Mouse (Mus musculus) common myeloid progenitor, adult 5-6 weeks (primary cell): Measurements from ENCODE around the gene Trim38. TPM values are rescaled to one million over a fixed set of nuclear protein-coding genes. Genes with fewer than 3 reads are reported as not detected.

Experiments
- ATAC-seq: replicated peaks from 2 replicates; pipeline ENCODE4 v1.8.0; 2016; ENCODE audit warnings: low read depth, mild to moderate bottlenecking, moderate TSS enrichment, inconsistent platforms; ENCODE audit not compliant: poor library complexity, severe bottlenecking
- total RNA-seq: library from RNA; stranded (forward); fragments of 200-1000, 187-1606 nt; gene quantifications from 2 replicates; pipeline ENCODE4 v1.2.3, GENCODE M21; 2017

Gene Trim38
- total RNA-seq, 1 experiment from 2014 or later = not detected

DNA sequence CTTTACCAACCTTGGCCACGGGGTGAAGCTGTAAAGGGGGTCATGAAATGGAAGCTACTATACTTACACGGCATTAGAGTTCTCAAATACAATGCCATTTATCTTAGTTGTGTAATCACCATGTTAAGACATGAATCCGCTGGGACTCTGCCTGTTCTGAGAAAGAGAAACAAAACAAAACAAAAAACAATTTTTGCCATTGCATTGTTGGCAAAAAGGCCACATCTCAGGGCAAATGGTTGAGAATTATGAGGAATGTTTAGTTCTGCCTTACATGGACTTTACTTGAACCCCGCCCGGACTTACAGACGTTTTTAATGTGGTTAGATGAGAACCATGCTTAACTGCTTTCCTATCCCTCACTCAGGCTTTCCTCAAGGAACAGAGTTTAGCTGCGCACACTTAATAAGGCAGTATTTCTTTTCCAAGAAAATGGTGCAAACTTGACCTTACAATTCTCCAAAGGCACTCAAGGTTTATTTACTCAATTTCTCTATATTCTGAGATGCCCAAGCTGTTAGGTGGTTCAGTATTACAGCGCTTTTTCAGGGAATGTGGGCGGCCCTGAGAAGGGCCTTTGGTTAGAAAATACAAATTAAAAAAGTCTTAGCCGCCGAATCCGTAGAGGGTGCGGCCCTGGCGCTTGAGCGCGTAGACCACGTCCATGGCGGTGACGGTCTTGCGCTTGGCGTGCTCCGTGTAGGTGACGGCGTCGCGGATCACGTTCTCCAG lies 9.3 kb upstream of the Trim38 start:
- ATAC-seq = no peak

DNA sequence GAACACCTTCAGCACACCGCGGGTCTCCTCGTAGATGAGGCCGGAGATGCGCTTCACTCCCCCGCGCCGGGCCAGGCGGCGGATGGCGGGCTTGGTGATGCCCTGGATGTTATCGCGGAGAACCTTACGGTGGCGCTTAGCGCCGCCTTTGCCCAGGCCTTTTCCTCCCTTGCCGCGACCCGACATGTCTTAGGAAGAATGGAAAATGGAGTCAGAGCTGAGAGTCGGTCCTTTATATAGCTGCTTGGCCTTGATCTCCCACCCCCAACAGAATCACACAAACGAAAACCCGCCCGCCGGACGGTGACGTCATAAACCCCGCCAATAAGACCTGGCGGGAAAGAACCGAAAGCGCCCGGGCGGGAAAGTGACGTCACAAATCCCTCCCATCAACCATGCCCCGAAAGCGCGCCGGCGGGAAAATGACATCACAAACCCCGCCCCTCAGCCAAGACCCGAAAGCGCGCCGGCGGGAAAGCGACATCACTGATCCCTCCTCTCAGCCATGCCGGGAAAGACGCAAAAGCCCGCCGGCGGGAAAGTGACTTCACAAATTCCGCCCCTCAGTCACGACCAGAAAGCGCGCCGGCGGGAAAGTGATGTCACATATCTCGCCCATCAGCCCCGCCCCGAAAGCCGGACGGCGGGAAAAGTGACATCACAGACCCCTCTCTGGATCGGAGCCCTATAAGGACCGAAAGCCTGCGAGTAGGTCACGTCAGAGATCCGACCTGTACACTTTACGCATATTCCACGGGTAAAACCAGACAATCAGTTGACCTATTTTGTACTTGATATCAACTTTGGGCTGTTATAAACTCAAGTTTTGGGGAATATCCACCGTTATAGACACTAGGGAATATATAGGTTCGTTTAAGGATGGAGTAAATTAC lies 8.5 kb upstream of the Trim38 start, which contains the start of gene Hist1h4a:
Hist1h4a (minus strand) TSS at position 259 of the 893 bp plus-strand sequence.
- ATAC-seq = peak; percentile 31

DNA sequence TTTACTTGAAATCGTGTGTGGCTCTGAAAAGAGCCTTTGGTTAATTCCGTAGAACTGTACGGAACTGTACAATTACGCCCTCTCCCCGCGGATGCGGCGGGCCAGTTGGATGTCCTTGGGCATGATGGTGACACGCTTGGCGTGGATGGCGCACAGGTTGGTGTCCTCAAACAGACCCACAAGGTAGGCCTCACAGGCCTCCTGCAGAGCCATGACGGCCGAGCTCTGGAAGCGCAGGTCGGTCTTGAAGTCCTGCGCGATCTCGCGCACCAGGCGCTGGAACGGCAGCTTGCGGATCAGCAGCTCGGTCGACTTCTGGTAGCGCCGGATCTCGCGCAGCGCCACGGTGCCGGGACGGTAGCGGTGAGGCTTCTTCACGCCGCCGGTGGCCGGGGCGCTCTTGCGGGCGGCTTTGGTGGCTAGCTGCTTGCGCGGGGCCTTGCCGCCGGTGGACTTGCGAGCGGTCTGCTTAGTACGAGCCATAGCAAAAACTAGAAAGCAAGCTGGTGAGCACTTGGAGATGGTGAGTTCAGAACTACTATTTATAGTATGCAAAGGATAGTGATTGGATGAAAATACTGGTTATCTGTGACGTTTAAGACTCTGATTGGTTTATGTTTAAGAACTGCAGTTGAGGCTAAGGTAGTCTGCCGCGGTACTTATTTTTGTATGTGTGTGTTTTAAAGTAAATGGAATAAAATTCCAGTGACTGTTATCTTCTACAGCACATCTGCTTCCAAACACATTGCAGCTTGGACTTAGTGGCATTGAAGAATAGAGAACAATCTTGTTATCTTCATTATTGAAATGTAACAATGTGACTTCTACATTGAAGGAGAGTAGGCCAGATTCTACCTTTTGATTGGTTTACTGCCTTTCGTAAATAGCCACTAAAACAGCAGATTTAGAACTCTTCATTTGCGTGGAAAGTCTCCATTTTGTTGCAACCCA lies 7.6 kb upstream of the Trim38 start, which contains the start of gene Hist1h3a:
Hist1h3a (minus strand) TSS at position 516 of the 951 bp plus-strand sequence.
- ATAC-seq = peak; percentile 39

DNA sequence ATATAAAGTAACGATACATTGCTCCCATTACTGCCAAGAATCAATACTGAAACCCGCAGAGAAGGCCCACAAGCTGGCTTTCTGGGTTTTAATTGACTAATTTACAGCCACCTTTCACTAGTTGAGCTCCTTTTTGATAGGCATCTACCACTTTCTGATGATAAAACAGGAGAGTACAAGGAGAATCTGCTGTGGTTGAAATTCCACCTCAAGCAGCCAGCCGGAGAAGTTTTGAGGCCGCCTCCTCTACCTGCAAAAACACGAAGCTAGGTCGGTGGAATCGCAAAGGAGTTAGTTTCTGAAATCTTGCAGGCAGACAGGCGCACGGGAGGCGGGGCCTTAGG lies 6.5 kb upstream of the Trim38 start:
- no peak for ATAC-seq

DNA sequence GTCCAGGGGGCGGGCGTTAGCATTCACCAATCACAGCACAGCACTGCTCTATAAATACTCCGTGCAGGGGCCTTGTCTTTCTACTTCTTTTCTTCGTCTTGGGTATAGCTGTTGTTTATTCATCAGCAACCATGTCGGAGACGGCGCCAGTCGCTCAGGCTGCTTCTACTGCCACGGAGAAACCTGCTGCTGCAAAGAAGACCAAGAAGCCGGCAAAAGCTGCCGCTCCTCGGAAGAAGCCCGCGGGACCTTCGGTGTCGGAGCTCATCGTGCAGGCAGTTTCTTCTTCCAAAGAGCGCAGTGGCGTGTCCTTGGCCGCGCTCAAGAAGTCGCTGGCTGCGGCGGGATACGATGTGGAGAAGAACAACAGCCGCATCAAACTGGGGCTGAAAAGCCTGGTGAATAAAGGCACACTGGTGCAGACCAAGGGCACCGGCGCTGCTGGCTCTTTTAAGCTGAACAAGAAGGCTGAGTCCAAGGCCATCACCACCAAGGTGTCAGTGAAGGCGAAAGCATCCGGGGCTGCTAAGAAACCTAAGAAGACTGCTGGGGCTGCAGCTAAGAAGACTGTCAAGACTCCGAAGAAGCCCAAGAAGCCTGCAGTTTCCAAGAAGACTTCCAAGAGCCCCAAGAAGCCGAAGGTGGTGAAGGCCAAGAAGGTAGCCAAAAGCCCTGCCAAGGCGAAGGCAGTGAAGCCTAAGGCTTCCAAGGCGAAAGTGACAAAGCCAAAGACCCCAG lies 6.0 kb upstream of the Trim38 start, which contains the start of gene Hist1h1a:
Hist1h1a (plus strand) TSS at position 81 of the 738 bp plus-strand sequence.
- ATAC-seq = peak; percentile 45

DNA sequence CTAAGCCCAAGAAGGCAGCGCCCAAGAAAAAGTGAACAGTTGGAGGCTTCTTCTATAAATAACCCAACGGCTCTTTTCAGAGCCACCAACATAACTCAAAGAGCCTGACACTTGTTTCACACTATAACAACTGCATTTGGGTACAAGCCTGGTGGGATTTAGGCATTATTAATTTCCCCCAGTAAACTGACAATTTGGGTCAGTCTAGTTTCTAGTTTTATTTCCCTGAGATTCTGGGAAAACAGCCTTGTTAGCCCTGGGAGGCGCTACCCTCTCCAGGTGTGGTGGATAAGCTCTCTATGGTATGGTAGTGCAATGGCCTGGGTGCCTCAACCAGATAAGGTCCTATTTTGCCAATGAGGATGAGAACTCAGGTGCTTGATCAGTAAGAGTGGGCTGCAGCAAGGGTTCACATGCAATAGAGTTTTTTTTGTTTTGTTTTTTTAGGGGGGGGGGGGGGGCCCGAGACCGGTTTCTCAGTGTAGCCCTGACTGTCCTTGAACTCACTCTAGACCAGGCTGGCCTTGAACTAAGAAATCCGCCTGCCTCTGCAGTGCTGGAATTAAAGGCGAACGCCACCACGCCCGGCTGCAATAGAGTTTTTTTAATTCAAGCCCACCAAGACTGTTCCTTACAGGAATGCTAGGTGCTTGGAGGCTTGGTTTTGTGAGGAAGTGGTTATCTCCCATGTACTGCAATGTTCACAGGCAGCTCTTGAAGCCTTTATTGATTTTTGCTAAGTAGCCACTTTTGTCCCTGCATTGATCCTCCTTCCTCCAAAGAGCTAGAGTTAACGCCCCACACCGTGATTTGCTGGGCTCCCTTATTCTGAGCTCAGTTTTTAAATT lies 5.2 kb upstream of the Trim38 start:
- no peak for ATAC-seq

DNA sequence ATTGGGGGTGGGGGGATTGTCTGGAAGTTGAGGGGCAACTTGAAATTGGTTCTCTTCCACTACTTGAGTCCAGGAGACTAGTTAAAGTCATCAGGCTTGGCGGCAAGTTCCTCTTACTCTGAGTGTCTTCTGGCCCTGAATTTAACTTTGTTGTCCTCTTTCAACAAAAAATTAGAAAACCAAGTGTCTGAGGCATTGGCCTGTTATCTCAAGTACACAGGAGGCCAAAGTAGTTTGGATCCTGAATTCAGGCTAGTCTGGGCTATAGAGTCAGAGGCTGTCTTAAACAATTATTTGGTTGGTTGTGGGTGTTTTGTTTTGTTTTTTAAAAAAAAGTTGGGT lies 4.6 kb upstream of the Trim38 start:
- ATAC-seq = no peak

DNA sequence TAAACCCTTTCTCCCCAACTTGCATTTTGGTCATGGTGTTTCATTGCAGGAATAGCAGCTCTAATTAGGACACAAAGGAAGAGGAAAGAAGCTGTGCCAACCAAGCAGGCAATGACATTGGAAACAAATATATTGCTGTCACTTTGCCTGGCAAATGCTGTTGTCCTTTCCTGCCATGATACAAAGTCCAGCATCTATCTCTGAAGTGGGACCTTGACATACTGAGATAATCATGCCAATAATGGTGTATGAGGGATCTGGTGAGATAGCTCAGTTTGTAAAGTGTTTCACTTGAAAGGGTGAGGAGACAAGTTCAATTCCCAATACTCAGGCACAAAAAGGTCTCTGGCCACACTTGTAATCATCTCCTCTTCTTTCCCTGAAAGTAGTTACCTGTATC lies 2.9 kb upstream of the Trim38 start:
- no peak for ATAC-seq

DNA sequence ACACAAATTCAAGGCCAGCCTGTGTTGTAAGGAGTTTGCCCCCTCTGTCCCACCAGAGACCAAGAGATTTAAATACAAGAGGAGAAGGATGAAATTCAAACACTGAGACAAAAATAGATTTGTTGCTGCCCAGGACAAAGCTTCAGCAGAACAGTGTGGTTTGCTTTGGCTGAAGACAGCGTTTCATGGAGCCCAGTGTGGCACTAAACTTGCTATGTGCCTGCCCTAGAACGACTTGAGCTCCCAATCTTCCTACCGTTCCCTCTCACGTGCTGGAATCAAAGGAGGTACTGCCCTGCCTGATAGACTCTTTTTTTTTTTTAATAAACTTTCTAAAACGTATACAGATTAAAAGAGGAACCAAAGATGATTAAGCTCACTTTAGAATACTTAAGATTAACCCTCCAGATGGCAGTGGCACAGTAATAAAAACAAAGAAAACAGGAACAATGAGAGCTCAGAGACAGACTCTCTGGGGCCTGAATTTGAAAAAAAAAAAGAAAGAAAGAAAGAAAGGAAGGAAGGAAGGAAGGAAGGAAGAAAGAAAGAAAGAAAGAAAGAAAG lies 797 bp upstream of the Trim38 start:
- peak; percentile 52 for ATAC-seq

DNA sequence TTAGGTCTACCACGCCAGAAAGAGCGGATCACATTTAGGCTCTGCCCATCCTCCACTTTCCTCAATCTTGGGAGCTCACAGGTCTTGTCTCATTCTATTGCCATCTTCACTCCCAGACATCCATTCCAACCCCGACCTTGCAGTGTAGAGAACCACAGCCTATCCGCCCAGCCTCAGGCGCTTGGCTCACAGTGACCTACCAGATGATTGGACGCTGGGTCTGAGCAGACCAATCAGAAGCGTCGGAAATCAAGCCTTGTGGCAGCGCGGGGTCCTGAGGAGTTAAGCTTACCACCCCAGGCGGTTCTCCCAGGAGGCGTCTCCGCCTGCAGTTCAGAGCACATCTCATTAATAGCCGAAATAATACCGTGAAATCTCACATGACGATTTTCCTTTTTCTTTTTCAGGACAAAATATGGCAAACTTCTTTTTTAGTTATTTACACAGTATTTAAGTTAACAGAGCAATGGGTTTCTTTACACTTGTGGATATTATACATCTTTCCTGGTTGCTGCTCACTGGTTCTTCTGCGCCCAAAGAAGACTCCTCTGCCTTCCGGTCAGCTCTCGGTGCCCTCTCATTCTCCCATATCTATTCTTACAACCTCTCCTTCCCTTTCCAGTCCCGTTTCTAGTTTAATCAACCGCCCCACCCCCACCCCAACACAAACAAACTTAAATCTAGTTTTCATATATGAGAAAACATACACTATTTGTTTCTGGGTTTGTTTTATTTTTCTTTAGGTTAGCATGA lies 3.0 kb downstream of the Trim38 start:
- peak; percentile 80 for ATAC-seq

DNA sequence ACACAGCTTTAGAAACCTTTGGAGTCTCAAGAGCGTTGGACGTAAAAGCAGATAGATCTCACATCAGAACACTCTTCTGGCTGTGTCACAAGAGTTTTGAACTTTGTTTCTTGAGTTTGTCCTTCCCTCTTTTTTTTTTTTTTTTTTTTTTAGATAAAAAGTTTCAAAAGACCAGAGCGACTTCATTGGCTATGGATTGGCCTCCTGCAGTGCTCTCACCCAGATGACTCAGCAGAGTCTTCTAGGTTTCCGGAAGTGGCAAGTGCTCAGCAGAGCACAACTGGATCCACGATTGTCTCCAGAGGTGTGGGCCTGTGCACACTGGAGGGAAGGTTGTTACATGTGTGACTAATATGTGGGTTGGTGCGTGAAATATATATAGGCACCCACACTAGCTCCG lies 8.6 kb downstream of the Trim38 start:
- ATAC-seq = no peak

DNA sequence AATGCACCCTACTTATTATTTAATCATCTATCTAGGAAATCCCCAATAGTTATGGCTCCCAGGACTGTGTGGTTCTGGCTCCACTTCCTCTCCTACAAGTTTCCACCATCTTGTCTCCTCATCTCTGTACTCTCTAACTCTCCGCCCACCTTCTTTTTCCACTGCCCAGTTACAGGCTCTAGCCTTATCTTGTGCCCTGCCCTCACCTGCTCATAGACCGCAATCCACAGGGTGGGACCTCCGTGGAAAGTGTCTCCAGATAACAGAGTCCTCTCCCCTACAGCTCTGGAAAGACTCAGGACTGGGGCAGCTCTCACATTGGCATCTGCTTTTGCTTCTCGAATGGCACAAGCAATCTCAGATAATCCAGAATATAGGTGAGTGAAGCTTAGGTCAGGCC lies 9.3 kb downstream of the Trim38 start:
- no peak for ATAC-seq

DNA sequence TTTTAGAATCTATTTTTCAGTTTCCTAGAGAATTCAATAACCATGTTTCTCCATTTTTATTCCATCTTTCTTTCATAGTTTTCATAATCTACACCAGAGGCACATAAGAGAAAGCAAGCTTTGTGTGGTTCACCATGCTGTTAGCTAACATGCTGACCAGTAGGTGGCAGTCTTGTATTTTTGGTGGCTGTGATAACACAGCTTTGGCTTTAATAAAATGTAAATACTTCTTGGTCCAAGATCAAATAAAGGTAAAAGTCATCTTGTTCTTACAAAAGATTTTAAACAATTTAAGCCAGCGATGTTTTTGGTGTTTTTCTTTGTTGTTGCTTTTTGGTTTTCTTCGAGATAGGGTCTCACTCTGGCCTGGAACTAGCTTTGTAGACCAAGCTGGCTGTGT lies 22.8 kb downstream of the Trim38 start:
- ATAC-seq = peak; percentile 87

DNA sequence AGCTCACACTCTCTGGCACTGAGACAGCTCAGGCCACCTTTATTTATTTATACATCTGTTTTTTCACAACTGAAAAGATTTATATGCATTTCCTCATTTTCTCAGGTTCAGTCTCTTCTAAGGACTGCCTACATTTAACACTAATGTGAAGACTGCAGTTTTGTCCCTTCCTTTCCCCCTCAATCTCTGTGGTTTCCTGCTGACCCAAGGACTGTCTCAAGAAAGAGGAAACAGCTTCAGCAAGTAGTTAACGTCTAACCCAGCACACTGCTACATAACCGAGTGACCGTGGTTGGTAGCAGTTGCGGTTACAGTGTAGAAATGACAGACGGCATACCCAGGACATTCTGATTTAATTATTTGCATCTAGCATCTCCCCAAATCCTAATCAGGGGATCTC lies 29.7 kb downstream of the Trim38 start:
- ATAC-seq = peak; percentile 94

DNA sequence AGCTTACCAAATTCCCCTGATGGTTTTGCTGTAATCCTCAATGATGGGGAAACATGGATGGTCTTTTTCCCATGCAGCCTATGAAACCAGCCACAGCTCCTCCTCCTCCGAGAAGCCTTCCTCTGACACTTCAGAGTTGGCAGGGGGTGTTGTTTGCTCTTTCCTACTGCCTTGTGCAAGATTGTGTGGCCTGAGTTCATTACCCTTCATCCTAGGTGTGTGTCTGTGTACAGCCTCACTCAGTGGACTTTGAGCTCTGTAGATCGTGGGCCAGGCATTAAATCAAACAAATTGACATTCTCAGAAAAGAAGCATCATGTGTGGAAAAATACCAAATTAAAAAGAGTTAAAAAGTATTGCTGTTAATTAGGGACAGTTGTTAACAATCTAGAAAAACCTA lies 34.8 kb downstream of the Trim38 start:
- ATAC-seq = no peak

DNA sequence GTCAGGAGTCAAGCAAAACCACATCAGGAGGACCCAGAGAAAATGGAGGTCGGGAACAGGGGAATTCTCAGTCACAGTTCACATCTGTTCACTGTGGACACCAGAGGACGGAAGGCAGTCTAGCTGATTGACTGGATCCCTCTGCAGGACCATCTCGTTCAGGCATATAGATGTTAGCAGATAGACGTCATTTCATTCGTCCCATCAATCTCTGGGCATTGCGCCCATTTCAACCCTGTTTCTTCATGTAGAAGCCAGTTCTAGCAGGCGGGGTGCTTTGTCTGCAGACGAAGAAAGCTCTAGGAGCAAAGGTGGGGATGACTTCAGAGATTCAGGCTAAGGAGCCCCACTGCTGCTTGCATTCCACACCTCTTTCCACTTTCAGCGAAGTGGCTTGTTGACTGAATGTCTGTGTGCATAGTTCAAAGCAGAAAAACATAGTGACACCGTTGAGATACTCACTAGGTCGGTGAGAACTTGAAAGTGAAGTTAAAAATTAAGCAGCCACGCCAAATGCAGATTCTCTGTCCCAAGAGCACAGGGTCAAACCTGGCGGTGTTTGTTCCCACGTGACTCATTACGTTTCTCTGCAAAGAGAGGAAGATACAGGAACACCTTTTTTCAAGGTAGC lies 36.8 kb downstream of the Trim38 start, which contains the start of gene Slc17a2:
Slc17a2 (plus strand) TSS at position 572 of the 631 bp plus-strand sequence.
- ATAC-seq = no peak

DNA sequence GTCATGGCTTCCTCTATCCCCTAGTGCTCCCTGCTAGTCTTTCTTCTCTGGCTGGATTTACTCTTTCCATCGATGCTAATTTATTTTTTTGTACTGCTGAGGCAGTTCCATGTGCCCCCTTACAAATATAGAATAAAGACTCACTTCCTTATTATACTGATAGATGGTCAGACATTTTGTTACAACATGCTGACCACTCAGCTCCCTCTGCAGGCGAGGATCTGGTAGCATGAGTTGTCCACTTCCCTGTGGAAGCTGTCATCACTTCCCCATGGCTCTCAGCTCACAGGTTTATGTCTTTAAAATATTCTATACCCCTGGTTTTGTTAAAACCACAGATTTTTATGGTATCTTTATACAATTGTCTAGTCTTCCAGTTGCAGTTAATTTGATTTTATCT lies 46.4 kb downstream of the Trim38 start:
- peak; percentile 78 for ATAC-seq
